Mouse (Mus musculus): Measurements from ENCODE around the gene Naxe.

DNA sequence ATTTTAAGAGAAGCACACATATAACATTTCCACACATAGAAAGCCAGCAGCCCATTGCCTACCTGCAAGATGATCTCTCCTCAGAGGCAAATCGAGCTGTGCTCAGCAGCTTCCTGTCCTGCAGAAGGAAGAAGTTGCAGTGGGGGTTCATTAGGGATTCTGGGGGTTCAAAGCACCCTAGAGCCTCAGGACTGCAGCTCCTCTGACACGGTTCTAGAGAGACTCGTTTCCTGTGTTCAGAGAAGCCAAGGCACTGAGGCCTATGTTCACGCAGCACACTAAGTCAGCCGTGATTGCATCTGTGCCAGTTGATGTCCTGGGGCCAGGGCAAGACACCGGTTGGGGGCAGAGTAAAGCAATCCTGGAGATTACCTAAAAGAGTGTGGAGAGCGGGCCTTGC lies 31.5 kb downstream of the Naxe start:
- no peak for TF ChIP-seq GATA1 (IDR thresholded peaks at IDR 0.05; ENCODE audit: low read length)
- no peak for TF ChIP-seq TAL1 (IDR thresholded peaks at IDR 0.05; ENCODE audit: low read length)

Data from erythroblast, embryonic 14.5 days (primary cell).